Mouse (Mus musculus) cerebral cortex, adult 2 months (tissue): ENCODE data around the gene Lef1.

Source experiments
- WGBS: fragments of 180-500 bp; shearing (Covaris S2); methylation state at CpG from one replicate; pipeline ENCODE4 v1.1.7; 2018; 5-methylcytosine and 5-hydroxymethylcytosine counted together

Gene Lef1

GRCm38 (mm10) chr3:131107301-131108093 is 2.8 kb upstream of the Lef1 start:
- WGBS = 11% methylated on average over 34 of the region's 34 CpGs

GRCm38 (mm10) chr3:131108094-131108653 is 2.1 kb upstream of the Lef1 start:
- WGBS = 11% methylated on average over 9 of the region's 9 CpGs

DNA sequence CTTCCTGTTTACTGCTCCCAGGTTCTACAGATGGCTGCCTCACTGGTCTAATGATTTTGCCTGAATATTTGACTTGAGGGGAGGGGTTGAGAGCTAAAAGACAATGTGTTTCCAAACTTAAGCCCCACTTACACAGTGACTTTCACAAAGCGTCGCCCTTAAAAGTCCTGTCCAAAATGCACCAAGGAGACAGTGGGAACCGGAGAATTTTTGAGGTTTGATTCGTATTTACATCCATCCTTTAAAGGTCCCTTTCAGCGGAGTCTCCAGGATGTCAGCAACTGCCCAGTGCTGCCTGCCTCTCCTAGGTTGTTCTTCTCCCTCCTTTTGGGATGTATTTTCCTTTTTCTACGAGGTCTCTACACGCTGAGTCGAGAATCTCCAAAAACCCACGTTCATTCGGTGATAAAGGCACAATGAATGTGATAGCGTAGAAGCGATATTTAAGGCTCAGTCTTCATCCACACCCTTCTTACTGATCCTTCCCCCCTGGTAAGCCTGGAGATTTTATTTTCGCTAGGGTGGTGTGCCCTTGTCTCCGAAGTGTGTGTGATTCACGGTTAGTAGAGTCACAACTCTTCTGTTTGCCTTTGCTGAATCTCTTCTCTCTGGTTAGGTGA is 1.1 kb upstream of the Lef1 start:
- WGBS = 12% methylated on average over 15 of the region's 15 CpGs

DNA sequence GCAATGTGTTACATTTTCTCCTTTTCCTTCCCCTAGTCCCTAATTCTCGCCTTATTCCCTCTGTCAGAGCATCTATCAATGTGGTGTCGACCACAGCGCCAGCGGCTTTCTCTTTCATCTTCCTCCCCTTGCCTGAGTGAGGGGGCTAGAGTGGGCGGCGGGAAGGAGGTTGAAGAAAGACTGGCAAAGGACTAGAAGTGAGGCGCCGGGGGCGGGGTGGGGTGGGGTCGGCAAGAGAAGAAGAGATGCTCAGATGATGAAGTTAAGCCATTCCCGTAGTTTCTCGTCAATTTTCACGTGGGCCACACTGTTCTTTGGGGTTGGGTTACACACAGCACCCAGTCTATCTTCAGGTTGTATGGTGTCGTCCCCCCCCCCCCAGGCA is 593 bp upstream of the Lef1 start:
- WGBS = 3% methylated on average over 14 of the region's 14 CpGs

DNA sequence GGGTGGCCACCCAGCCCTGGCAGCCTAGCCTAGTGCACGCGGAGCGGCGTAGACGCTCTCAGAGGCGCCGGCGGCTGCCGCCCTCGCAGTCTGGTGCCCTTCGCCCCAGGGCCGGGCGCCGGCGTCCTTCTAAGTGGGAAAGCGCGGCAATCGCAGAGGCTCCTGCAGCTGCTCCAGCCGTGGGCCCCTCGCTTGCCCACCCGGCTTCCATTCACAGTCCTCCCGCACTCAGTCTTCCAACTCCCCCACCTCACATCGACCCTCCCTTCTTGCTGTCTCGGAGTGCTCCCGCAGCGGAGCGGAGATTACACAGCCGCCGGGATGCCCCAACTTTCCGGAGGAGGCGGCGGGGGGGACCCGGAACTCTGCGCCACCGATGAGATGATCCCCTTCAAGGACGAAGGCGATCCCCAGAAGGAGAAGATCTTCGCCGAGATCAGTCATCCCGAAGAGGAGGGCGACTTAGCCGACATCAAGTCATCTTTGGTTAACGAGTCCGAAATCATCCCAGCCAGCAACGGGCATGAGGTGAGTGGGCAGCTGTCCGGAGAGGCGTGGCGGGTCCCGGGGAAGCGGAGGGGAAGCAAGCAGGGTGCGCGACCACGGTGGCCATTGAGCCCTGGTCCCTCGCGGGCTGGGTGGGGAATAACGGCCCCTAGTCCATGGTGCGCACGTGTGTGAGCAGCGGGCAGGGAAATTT is 1.0 kb downstream of the Lef1 start:
- WGBS = under 1% methylated on average over 58 of the region's 59 CpGs

GRCm38 (mm10) chr3:131111851-131112572 is 1.7 kb downstream of the Lef1 start:
- under 1% methylated on average over 69 of the region's 69 CpGs for WGBS

GRCm38 (mm10) chr3:131112573-131112955 is 2.3 kb downstream of the Lef1 start:
- WGBS = 7% methylated on average over 7 of the region's 7 CpGs

GRCm38 (mm10) chr3:131113029-131113428 is 2.8 kb downstream of the Lef1 start:
- WGBS = 38% methylated on average over 13 of the region's 13 CpGs

DNA sequence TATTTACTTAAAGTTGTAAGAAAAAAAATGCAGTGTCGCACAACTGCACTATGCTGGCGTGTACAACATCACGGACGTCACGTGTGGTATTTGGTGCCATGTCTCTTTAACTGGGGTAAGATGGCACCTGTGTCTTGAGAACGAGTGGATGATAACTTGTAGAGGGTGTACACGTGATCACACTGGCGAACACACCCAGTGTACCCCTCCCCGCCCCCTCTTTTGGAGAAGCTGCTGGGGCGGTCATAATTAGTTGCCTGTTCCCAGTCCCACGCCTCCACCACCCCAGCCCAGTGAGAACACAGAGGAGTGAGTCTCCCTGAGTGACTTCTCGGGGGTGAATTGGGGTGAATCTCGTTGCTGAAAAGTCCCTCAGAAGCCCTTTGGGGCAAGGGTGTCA is 5.8 kb downstream of the Lef1 start:
- WGBS = 85% methylated on average over 13 of the region's 13 CpGs

DNA sequence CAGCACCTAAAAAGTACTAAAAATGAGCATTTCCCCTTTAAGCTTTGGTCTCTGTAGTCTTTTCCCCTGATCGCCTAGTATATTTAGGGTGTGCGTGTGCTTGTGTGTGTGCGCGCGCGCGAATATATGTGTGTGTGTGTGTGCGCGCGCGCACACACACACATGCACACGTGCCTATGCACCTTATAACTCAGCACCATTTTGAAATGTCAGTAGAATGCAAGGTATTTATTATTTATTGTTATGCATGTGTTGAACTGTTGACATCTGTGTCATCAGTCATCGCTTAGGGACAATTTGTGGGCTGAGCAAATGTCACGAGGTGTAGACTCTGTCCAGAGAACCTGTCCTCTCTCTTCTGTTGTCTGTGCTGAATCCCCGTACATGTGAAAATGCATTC is 7.1 kb downstream of the Lef1 start:
- WGBS = 93% methylated on average over 15 of the region's 15 CpGs

DNA sequence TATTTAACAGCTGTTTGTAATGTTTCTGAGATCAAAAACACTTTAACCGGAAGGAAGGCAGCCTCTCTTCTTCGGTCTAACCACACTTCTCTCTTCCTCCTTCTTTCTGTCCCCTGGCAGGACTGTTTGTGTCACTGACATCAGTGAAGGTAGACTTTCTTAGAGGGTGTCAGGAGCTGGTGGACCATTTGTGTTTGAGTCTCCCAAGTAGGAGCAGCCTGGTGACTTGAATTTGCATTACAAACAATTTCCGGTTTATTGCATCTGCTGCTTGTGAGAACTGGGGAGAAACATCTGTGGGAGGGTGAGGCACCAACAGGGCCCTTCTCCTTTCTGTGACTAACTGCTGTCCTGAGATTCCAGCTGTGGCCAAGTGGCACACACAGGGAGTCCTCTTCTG is 7.6 kb downstream of the Lef1 start:
- 75% methylated on average over 3 of the region's 3 CpGs for WGBS

- 75% methylated on average over 10 of the region's 10 CpGs for WGBS
These were observed 9.2 kb downstream of the Lef1 start for GRCm38 (mm10) chr3:131119435-131119834.

- 86% methylated on average over 6 of the region's 6 CpGs for WGBS
These were observed 13.2 kb downstream of the Lef1 start for GRCm38 (mm10) chr3:131123501-131123900.

GRCm38 (mm10) chr3:131125873-131126272 is 15.6 kb downstream of the Lef1 start:
- WGBS = 77% methylated on average over 13 of the region's 13 CpGs

GRCm38 (mm10) chr3:131126438-131126837 is 16.2 kb downstream of the Lef1 start:
- WGBS = 92% methylated on average over 4 of the region's 4 CpGs

- 61% methylated on average over 9 of the region's 9 CpGs for WGBS
These were observed 23.7 kb downstream of the Lef1 start for GRCm38 (mm10) chr3:131134003-131134402.

- WGBS = 56% methylated on average over 9 of the region's 9 CpGs
These were observed 25.2 kb downstream of the Lef1 start for GRCm38 (mm10) chr3:131135434-131135833.

DNA sequence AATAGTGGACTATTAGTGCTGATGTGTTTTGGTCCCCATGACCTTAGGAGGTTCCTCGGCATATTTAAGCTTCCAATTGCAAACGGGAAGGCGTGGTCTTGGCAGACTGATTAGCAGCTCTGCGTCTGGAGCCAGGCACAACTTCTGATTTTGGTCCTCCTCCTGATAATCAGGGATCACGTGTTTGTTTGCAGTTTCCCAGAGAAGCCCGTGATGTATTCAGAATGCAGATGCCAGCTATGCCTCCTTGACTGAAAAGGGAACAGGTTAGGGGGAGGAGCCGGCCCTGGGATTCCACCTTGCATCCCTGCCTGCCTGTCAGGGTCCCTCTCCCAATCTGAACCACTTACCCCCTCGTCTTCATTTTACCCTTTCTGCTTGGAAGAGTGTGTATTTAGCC is 26.2 kb downstream of the Lef1 start:
- 20% methylated on average over 8 of the region's 8 CpGs for WGBS

DNA sequence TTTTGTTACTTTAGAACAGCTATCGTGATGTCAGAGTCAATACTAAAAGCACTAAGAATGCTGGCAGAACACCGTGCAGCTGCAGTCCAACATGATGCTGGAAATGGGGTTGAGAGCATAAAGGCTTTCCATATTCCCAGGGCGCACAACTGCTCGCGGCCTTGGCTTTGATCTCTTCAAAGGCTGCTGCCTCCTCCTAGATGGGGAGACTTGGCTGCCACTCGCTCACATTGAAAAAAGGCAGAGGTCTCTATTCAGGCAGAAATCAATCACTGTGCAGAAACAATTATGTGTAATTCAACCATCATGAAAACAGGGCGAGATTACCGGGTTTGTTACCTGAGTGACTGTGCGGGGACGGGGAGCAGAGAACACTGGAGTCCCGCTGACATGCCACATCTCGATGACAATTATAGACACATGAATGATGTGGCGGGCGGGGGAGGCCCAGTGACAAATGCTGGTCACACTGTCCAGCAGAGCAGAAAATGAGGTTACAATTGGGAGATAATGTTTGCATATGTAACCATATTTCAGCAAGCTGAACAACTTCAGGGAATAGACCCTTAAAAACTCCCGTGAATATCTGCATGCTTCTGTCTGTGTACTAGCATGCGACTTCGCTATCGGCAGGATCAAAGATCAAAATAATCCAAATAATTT is 27.0 kb downstream of the Lef1 start:
- WGBS = 47% methylated on average over 18 of the region's 18 CpGs

DNA sequence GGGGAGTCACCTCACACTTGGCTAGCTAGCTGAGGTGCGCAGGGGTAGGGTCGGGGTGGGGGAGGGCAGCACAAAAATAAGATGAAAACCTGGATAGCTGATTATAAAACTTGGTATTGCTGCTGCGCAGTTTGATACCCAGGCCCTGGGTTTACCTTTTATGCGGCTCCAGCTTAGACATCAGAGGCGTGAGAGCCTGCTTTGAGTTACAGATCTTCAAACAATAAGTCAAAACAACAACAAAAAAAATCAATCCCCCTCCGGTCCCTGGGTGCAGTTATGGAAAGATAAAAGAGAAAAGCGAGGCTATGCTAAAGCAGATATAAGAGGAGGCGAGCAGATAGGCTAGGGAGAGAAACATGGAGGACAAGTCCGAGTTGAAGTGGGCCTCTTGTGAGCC is 28.0 kb downstream of the Lef1 start:
- WGBS = 74% methylated on average over 9 of the region's 9 CpGs

DNA sequence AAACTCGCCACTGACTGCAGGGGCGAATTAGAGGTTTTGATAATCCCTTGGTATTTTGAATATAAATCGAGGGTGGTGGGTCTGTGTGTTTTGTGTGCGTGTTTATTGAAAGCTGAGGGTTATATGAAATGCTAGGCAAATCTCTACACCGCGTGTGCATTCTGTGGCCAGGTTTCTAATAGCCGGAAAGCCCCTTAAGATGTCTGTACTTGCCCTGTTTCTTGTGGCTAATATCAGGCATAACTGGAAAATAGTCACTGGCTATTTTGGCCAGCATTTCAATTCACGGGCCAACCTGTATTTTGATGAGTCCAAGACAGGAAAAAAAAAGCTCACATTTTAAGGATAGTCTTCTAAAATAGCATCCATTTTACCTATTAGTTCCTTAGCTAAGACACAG is 28.5 kb downstream of the Lef1 start:
- WGBS = 81% methylated on average over 8 of the region's 8 CpGs
